Mouse (Mus musculus) forebrain, embryonic 11.5 days (tissue): ENCODE results near the gene Rcor2. TPM values are rescaled to one million over a fixed set of nuclear protein-coding genes. Genes with fewer than 3 reads are reported as not detected.

Experiments
- ATAC-seq: fragments of 200-750 bp; cut with Nextera tagmentation; replicated peaks from 2 replicates; pipeline ENCODE4 v1.8.0; 2017; ENCODE audit warnings: moderate TSS enrichment; ENCODE audit not compliant: low FRiP score
- DNase-seq: peaks from one replicate; pipeline ENCODE4 v3.0.0-alpha.2; 2017; ENCODE audit warnings: low spot score
- H3K27ac ChIP-seq: fragments of 300-500 bp; sonication (generic); 2 replicates; pipeline ENCODE4 v1.5.1; 2014; ENCODE audit warnings: low read depth, low read length
- H3K27me3 ChIP-seq: fragments of 300-500 bp; sonication (generic); 2 replicates; pipeline ENCODE4 v1.6.1; 2014; ENCODE audit warnings: mild to moderate bottlenecking, low read length, mixed read lengths; ENCODE audit not compliant: control insufficient read depth, insufficient read depth
- H3K36me3 ChIP-seq: fragments of 300-500 bp; sonication (generic); 2 replicates; pipeline ENCODE4 v1.6.1; 2014; ENCODE audit warnings: mild to moderate bottlenecking, low read length, moderate library complexity, mixed read lengths; ENCODE audit not compliant: control insufficient read depth, insufficient read depth
- H3K4me1 ChIP-seq: fragments of 300-500 bp; sonication (generic); replicated peaks from 2 replicates; pipeline ENCODE4 v1.6.1; 2014; ENCODE audit warnings: low read length, mixed read lengths; ENCODE audit not compliant: control insufficient read depth, insufficient read depth
- H3K4me2 ChIP-seq: fragments of 300-500 bp; sonication (generic); 2 replicates; pipeline ENCODE4 v1.6.1; 2014; ENCODE audit warnings: low read depth, mild to moderate bottlenecking, low read length, moderate library complexity, mixed read lengths; ENCODE audit not compliant: severe bottlenecking
- H3K4me3 ChIP-seq: fragments of 300-500 bp; sonication (generic); 2 replicates; pipeline ENCODE4 v1.5.1; 2014; ENCODE audit warnings: low read depth, low read length
- H3K9ac ChIP-seq: fragments of 300-500 bp; sonication (generic); 2 replicates; pipeline ENCODE4 v1.6.1; 2014; ENCODE audit warnings: low read length
- H3K9me3 ChIP-seq: fragments of 300-500 bp; sonication (generic); 2 replicates; pipeline ENCODE4 v1.6.1; 2016; ENCODE audit warnings: low read length, mixed read lengths; ENCODE audit not compliant: control insufficient read depth
- WGBS: fragments of 180-500 bp; shearing (Covaris S2); extraction: QIAGEN DNeasy Blood & Tissue Kit; methylation state at CpG from one replicate; pipeline ENCODE4 v1.1.7; 2014; 5-methylcytosine and 5-hydroxymethylcytosine counted together
- polyA plus RNA-seq: library from polyadenylated mRNA; unstranded; fragments of >200 nt; fragmentation: Nextera tagmentation; extraction: Ambion mirVana; gene quantifications from 2 replicates; pipeline ENCODE4 v1.2.1, GENCODE M21; 2014

Rcor2 gene
- polyA plus RNA-seq, 1 experiment from 2014 or later, result 62.8 TPM

DNA sequence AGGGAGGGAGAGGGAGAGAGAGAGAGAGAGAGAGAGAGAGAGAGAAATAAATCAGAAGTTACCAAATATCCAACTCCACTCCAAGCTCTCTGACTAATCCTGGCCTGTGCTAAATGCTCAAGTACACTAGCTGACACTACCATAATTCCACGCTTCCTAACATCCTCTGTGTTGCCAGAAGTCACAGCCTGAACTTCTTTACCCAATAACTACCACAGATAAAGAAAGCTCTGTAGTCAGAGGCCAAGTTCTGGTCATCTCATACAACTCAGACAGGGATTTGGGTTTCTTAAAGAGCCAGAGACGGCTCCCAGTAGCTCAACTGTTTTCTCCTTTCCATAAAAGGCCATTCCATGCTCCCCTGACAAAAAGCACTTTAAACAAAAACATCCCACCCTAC is 37.7 kb downstream of the Rcor2 start:
- H3K4me2 ChIP-seq, result no peak overlapping the region
- no peak for ATAC-seq
- no peak for DNase-seq
- 87% methylated on average over 2 of the region's 2 CpGs for WGBS
- H3K36me3 ChIP-seq, result no peaks in the 10 kb centered on the region
- no peaks in the 10 kb centered on the region for H3K9me3 ChIP-seq
- no peak overlapping the region for H3K27ac ChIP-seq
- no peak overlapping the region for H3K9ac ChIP-seq
- peaks cover 7% of the 10 kb centered on the region; the same call in 1 of the 2 replicates for H3K4me1 ChIP-seq
- no peaks in the 10 kb centered on the region for H3K27me3 ChIP-seq
- no peak overlapping the region for H3K4me3 ChIP-seq

DNA sequence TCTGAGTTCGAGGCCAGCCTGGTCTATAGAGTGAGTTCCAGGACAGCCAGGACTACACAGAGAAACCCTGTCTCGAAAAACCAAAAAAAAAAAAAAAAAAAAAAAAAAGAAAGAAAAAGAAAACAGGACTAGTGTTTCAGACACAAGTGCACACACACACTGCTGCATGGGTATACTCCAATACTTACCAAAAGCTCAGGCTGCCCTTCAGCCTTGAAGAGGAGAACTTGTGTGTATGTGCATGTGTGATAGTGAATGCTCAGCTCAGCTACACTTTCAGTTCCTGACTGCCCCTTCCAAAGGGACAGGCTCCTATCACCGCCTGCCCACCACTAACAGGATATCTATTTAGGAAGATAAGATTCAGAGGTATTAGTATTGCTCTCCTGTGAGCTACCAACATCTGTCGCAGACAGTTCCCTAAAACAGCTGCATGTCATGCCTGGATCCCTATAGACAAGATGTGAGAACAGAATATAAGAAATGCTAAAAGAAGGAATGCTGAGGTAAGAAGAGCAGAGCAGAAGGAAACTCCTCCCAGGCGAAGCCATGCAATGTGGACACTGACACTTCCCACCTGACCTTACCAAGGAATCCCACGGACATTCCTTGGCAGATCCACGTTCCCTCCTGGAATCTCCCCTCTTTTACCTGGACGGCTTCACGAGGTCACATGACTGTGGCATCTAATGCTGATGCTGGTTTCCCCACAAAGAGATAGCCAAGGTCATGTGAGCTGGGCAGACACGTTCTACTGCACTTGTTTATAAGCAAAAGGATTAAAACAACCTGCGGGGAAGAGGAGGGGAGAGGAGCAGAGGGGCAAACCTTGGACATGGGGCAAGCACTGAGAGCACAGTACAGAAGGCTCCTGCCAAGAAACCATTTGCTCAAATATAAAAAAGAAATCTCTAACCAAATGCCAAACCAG is 38.5 kb downstream of the Rcor2 start:
- ATAC-seq (no peak), DNase-seq (no peak)
- H3K36me3 ChIP-seq, result no peaks in the 10 kb centered on the region
- no peak overlapping the region for H3K9ac ChIP-seq
- H3K4me1 ChIP-seq, result peaks cover 9% of the 10 kb centered on the region
- H3K9me3 ChIP-seq, result no peaks in the 10 kb centered on the region
- 85% methylated on average over 10 of the region's 11 CpGs for WGBS
- no peak overlapping the region for H3K27ac ChIP-seq
- H3K4me2 ChIP-seq, result no peak overlapping the region
- H3K27me3 ChIP-seq, result no peaks in the 10 kb centered on the region
- H3K4me3 ChIP-seq, result no peak overlapping the region

DNA sequence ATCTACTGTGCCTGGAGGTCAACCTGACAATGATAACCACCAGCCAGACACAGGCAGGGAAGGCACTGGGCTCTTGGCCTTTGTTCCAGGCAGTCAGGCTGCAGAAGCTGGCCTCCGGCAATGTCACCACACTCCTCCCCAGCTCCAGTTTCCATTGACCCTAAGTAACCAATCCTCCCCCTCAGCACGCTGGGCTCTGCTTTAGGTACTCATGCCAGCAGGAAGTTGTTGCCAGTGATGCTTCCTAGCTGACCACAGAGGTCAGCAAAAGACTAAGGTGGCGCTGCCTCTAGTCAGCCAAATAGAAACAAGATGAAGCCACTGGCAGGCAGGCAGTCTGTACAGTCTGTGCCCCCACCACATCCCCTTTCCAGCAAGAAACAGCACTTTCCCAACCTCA is 39.8 kb downstream of the Rcor2 start:
- WGBS, result 68% methylated on average over 3 of the region's 3 CpGs
- Histone ChIP-seq H3K4me2 (no peak overlapping the region), H3K4me3 (no peak overlapping the region), H3K9me3 (no peaks in the 10 kb centered on the region), H3K4me1 (peaks cover 18% of the 10 kb centered on the region), H3K27me3 (no peaks in the 10 kb centered on the region), H3K36me3 (no peaks in the 10 kb centered on the region), H3K9ac (no peak overlapping the region), H3K27ac (no peak overlapping the region)
- ATAC-seq (no peak), DNase-seq (no peak)

DNA sequence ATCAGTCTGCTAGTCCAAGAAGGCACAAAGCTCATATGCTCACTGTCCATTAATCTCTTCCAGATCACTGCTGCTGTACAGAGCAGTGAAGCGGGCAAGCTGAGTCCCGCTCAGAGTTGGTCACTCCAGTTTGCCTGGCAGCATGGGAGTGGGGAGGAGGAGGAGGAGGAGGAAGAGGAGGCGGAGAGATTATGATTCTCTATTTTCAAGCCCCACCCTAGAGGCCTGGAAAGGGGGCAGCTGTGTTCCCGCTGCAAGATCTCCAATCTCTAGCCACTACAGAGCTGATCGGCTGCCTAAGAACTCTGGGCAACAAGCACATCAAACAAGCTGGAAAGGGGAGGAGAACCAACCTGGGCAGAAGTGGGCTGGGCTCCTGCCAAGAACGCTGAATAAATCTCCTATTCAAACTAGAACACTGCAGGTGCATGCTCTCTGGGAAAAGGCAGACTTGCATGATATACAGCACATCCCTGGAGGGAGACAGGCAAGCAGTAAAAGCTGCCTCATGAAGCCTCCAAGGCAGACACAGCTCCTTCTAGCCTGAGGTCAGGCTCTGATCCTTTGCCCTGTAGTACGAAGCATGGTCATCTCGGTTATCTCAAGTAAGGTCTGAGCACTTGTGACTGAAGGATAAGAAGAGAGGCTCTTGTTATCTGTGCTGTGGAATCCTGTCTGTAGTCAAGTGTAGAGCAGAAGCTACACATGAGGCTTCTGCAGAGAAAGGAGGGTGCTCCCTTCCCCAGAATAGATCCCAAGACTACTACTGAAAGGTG is 41.1 kb downstream of the Rcor2 start:
- peak overlapping the region; percentile 25; the same call in 1 of the 2 replicates for H3K27ac ChIP-seq
- no peak overlapping the region for H3K4me2 ChIP-seq
- ATAC-seq (no peak), DNase-seq (no peak)
- no peak overlapping the region for H3K4me3 ChIP-seq
- no peaks in the 10 kb centered on the region for H3K9me3 ChIP-seq
- no peak overlapping the region for H3K9ac ChIP-seq
- peaks cover 18% of the 10 kb centered on the region for H3K4me1 ChIP-seq
- no peaks in the 10 kb centered on the region for H3K36me3 ChIP-seq
- no peaks in the 10 kb centered on the region for H3K27me3 ChIP-seq
- 51% methylated on average over 8 of the region's 8 CpGs for WGBS

DNA sequence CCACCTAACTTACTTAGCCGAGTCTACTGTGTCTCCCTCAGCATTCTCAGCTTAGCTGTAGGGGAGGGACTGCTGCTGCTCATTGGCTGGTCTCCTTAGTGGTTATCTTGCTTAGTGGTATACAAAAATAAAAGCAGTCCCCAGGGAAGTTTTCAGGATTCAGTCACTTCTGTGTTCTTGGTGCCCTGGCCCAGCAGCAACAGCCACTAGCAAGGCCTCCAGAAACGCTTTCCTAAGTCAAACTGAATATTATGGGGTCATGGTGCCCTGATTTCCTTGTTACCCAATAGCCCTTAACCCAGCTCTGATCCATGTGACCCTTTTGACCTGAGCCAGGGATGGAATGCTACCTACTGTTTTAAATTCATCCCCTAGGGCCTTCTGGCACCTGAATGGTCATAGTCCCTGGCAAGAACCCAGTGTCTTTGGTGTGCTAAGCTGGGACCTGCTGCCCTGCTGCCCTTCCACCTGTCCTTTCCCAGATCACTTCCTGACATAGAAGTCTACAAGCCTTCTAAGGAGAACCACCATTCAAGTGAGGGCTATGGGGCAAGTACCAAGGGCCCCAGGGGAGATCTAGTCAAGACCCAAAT is 42.7 kb downstream of the Rcor2 start:
- H3K4me3 ChIP-seq, result no peak overlapping the region
- H3K27me3 ChIP-seq, result no peaks in the 10 kb centered on the region
- no peaks in the 10 kb centered on the region for H3K36me3 ChIP-seq
- no peak overlapping the region for H3K27ac ChIP-seq
- WGBS, result 57% methylated on average over 2 of the region's 2 CpGs
- no peaks in the 10 kb centered on the region for H3K9me3 ChIP-seq
- DNase-seq, result no peak
- H3K9ac ChIP-seq, result no peak overlapping the region
- no peak overlapping the region for H3K4me2 ChIP-seq
- peaks cover 18% of the 10 kb centered on the region for H3K4me1 ChIP-seq
- no peak for ATAC-seq

DNA sequence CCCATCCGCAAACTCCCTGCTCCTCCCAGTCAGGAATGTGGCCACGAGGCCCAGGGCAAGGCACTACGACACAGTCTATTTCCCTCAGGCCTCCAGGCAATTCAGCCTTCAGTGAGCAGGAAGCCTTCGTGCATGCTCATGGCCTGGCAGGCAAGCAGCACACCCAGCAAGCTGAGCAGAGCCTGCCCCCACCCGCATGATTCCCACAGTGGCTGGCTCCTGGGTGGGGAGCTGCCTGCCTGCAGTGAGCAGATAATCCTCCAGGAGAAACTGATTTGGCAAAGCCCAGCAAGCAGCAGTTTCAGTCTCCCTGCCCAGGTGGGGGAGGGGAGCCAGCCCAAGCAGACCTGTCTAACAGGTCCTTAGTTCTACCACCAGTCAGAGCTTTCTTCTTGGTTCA is 43.6 kb downstream of the Rcor2 start:
- Histone ChIP-seq H3K4me3 (no peak overlapping the region), H3K4me1 (peaks cover 18% of the 10 kb centered on the region)

DNA sequence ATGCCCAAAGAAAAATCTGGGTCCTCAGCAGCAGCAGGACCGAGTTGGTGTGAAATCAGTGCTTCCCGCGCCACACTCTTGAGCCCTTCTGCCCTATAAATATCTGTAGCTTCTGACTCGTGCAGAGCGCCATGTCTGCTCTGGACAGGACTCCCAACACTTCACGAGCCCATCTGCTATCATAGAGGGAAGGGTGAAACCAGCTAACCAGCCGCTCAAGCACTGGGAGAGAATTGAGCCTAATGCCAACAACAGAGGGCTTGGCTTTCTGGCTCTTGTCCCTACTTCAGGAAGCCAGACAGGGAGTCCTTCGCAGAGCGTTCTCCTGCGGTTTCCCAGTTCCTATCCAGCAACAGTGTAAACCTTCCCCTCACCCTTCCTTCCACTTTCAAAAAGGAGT is 44.2 kb downstream of the Rcor2 start:
- peaks cover 18% of the 10 kb centered on the region for H3K4me1 ChIP-seq
- no peaks in the 10 kb centered on the region for H3K27me3 ChIP-seq
- no peak overlapping the region for H3K4me2 ChIP-seq
- DNase-seq (no peak), ATAC-seq (no peak)
- no peak overlapping the region for H3K27ac ChIP-seq
- H3K9ac ChIP-seq, result no peak overlapping the region
- H3K36me3 ChIP-seq, result no peaks in the 10 kb centered on the region
- H3K9me3 ChIP-seq, result no peaks in the 10 kb centered on the region
- 46% methylated on average over 10 of the region's 10 CpGs for WGBS
- no peak overlapping the region for H3K4me3 ChIP-seq

More for the DNA sequence above, 43.6 kb downstream of the Rcor2 start:
- WGBS, result 17% methylated on average over 5 of the region's 5 CpGs
- Histone ChIP-seq H3K9ac (no peak overlapping the region), H3K27me3 (no peaks in the 10 kb centered on the region), H3K27ac (no peak overlapping the region), H3K9me3 (no peaks in the 10 kb centered on the region), H3K36me3 (no peaks in the 10 kb centered on the region), H3K4me2 (no peak overlapping the region)
- DNase-seq (peak; percentile 67), ATAC-seq (no peak)

DNA sequence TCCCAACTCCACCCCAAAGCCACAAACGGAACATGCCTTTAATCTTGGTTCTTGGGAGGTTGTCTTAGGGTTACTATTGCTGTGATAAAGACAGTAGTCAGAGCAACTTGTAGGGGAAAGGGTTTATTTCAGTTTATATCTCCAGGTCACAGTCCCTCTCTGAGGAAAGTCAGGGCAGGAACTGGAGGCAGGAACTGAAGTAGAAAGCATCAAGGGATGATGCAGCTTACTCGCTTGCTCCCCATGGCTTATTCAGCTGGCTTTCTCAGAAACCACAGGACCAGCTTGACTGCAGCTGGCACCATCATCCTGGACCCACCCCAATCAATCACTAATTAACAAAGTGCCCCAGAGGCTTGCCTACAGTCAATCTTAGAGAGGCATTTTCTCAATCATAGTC is 46.5 kb downstream of the Rcor2 start:
- ATAC-seq (no peak), DNase-seq (no peak)
- H3K36me3 ChIP-seq, result no peaks in the 10 kb centered on the region
- no peak overlapping the region for H3K9ac ChIP-seq
- H3K27me3 ChIP-seq, result no peaks in the 10 kb centered on the region
- H3K4me1 ChIP-seq, result peaks cover 11% of the 10 kb centered on the region
- H3K9me3 ChIP-seq, result no peaks in the 10 kb centered on the region
- WGBS, result 95% methylated on average over 2 of the region's 2 CpGs
- no peak overlapping the region for H3K27ac ChIP-seq
- H3K4me2 ChIP-seq, result no peak overlapping the region
- H3K4me3 ChIP-seq, result no peak overlapping the region
